Mouse (Mus musculus) splenic B cell, adult 2 months (primary cell): ENCODE measurements at regions not wholly inside any gene's neighbourhood (a gene's known extent, or its start where the extent isn't known, plus 50 kb on each side); places are given as distances from the start of the nearest gene placed in this dataset.

Experiments
- DNase-seq: peaks from one replicate; pipeline ENCODE4 v3.0.0-alpha.2; 2011; ENCODE audit warnings: low read depth, low spot score
- H3K27me3 ChIP-seq: 2 replicates; pipeline ENCODE4 v1.6.1; 2012; ENCODE audit warnings: mild to moderate bottlenecking, low read length, moderate library complexity, mixed read lengths; ENCODE audit not compliant: control insufficient read depth, poor library complexity, insufficient read depth, severe bottlenecking
- H3K36me3 ChIP-seq: 2 replicates; pipeline ENCODE4 v1.6.1; 2012; ENCODE audit warnings: mild to moderate bottlenecking, low read length, moderate library complexity, mixed read lengths; ENCODE audit not compliant: control insufficient read depth, poor library complexity, insufficient read depth, severe bottlenecking

DNA sequence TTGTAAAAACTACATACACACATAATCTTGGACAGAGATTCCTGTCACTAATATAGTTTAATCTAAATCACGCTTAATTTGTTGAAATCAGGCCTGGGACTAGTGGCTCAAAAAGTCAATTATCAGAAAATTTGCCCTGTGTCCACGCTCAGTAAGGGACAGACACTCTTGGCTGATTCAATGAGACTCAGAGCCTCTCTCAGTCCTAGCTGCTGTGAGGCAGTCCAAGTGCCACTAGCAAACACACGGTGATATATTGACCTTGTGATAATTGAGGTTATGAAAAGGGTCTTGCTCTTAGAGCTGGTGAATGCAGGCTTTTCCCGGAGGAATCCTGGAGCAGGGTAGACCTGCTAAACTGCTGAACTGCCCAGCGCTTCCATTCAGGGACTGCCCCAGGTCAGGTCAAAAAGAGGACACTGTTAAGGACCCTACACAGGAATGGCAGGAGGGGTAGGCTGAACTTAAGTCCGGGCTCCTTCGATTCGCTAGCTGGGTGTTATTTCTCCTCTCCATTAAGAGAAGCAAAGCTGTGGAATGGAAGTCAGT is 1521.9 kb upstream of the Slc10a2 start:
- Histone ChIP-seq H3K27me3 (no peaks in the 10 kb centered on the region), H3K36me3 (no peaks in the 10 kb centered on the region)
- DNase-seq, result no peak

DNA sequence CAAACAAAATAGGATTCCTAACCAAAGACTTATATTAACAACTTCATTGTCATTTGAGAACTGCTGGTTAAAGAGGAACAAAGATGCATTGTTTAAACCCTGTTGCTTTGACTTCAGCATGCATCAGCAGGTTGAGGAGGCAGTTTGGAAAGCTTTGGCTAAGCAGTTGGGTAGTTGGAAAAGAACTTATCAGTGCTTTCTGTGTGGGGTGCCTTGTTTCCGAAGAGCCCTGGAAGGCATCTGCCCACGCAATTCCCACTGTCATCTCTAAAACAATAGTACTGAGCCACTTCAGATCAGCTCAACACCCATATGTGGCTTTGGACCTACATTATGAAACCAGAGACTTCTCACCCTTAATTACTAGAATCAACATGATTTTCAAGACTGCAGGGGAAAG is 1503.7 kb upstream of the Slc10a2 start:
- no peak for DNase-seq
- no peaks in the 10 kb centered on the region for H3K36me3 ChIP-seq
- H3K27me3 ChIP-seq, result no peaks in the 10 kb centered on the region

DNA sequence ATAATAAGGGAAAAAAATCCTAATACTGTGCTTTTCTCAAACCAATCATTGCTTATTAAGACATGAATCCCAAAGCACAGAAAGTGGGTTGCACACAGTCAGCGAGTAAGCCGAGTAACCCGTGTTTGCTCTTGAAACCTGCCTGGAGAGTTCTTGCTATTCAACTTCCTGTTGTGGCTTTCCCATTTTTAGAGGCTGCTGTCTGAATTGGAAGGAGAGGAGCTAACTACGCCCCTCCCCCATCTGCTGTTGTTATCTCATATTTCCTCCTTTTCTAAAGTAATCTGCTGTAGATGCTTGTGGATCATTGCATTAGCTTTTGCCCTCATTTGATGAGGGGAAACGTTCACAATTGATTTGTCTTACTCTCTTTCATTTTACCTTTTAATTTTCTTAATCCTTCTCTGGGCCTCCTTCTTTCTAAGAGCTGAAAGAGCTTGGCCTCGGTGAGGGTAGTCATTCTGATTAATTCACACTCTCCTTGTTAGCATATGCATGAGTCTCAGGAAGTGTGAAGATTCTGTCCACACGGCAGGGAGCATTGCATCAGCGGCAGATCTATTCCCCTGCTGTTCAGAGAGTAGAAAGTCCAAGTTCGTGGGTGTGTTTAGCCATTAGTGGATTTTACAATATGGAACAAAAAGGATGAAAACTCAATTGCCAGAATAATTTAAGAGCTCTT is 1501.8 kb upstream of the Slc10a2 start:
- no peak for DNase-seq
- Histone ChIP-seq H3K27me3 (no peaks in the 10 kb centered on the region), H3K36me3 (no peaks in the 10 kb centered on the region)

DNA sequence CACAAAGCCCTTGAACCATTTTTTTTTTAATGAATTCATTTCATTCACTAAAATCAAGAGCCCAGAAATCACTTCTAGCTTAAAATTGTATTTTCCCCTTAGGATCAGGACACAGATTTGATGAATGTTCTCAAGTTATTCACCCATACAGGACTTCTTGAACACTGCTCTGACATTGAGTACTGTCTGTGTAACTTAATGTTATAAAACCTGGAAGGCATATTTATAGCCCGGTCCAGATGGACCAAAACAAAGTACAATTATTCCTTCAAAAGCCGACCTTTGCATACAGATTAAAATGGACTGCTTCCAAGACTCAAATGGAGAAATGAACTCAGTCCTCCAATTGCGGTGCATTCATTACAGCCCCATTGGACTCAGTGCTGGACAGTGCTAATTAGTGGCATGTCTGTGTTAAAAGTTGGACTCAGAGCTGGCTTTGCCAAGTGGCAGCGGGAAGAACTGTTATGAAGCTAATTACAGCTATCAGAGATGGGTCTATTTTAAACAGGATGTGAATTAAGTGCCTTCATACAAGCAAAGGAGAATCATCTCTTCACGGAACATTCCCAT is 1499.2 kb upstream of the Slc10a2 start:
- Histone ChIP-seq H3K27me3 (no peaks in the 10 kb centered on the region), H3K36me3 (no peaks in the 10 kb centered on the region)
- DNase-seq, result no peak

DNA sequence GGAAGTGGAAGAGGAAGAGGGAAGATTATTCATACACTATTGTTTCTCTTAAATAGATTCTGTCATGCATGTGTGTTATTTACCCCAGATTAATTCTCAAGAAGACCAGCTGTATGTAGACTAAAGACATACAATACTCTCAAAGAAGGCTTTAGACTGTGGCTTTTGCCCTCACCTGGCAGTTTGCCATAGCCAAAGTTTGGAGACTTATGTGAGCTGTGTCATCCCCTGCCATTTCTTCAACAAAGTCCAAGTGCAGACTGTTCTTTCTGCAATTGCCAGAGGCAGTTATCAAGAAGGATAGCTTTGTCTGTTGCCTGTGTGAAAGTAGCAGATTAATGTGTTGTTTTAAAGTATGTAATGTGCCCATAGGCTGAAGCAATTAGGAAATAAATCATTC is 1485.0 kb upstream of the Slc10a2 start:
- Histone ChIP-seq H3K36me3 (no peaks in the 10 kb centered on the region), H3K27me3 (no peaks in the 10 kb centered on the region; the same call in 1 of the 2 replicates)
- peak; percentile 13 for DNase-seq

DNA sequence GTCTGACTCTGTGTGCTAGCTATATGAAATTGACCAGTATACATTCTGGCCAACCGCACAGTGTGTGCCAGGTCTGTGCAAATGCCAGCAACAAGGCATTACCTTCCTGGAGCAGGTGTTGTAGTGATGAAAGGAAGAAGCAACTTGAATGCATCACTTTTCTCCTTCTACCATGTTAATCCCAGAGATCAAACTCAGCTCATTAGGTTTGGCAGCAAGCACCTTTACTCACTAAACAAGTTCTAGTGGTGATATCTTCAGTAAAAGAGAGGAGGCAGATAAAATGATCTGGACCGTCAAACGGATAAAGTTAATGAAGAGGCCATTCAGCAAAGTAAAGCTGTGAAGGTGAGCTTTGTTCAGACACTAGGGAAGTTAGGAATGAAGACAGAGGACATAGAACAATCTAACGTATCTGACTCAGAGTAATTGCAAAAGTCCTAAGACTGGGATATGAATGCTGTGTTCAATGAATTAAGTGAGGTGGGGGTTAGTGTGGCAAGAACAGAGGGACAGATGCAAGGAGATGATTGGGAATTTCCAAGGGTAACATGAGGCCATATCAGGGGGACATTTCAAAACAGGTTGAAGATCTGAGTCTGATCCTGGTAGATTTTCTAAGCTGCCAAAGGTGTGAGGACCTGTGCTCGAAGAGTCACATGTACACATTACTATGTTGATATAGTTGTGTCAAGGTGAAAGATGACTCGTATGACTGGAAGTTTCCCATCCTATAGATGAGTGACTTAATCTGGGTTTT is 1478.4 kb upstream of the Slc10a2 start:
- DNase-seq, result no peak
- H3K36me3 ChIP-seq, result no peaks in the 10 kb centered on the region
- H3K27me3 ChIP-seq, result no peaks in the 10 kb centered on the region; the same call in 1 of the 2 replicates

- no peaks in the 10 kb centered on the region for H3K36me3 ChIP-seq
- no peak for DNase-seq
- no peaks in the 10 kb centered on the region; the same call in 1 of the 2 replicates for H3K27me3 ChIP-seq
Observed at GRCm38 (mm10) chr8:6582732-6583131, 1477.6 kb upstream of the Slc10a2 start.

- DNase-seq, result no peak
- H3K27me3 ChIP-seq, result no peaks in the 10 kb centered on the region
- no peaks in the 10 kb centered on the region for H3K36me3 ChIP-seq
Observed at GRCm38 (mm10) chr8:6577868-6578634, 1472.9 kb upstream of the Slc10a2 start.

- DNase-seq, result no peak
- Histone ChIP-seq H3K36me3 (no peaks in the 10 kb centered on the region), H3K27me3 (no peaks in the 10 kb centered on the region)
Observed at GRCm38 (mm10) chr8:6575241-6575640, 1470.1 kb upstream of the Slc10a2 start.

GRCm38 (mm10) chr8:6573492-6573891 is 1468.3 kb upstream of the Slc10a2 start:
- no peak for DNase-seq
- Histone ChIP-seq H3K27me3 (no peaks in the 10 kb centered on the region), H3K36me3 (no peaks in the 10 kb centered on the region)

- DNase-seq, result peak; percentile 77
- no peaks in the 10 kb centered on the region for H3K27me3 ChIP-seq
- no peaks in the 10 kb centered on the region for H3K36me3 ChIP-seq
Observed at GRCm38 (mm10) chr8:6572066-6572665, 1467.0 kb upstream of the Slc10a2 start.

GRCm38 (mm10) chr8:6550965-6551364 is 1445.8 kb upstream of the Slc10a2 start:
- no peak for DNase-seq
- H3K36me3 ChIP-seq, result no peaks in the 10 kb centered on the region

DNA sequence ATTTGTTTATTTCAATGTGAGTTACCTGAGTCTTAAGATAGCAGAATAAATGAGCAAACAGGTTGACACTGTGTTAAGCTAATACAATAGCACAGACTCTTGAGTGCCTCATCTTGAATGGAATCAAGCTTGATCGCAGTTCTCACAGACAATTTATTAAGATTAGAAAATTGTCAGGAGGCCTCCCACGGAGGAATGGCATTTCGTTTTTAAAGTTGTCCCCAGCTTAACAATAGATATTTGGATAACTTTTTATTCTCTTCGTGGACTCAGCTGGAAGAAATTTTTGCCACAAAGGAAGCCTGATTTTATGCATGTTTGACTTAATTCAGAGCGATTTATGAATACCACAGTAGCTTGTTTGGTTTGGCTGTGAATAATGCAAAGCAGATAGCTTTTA is 1422.0 kb upstream of the Slc10a2 start:
- H3K27me3 ChIP-seq, result no peaks in the 10 kb centered on the region
- DNase-seq, result no peak
- no peaks in the 10 kb centered on the region for H3K36me3 ChIP-seq

More at GRCm38 (mm10) chr8:6550965-6551364, 1445.8 kb upstream of the Slc10a2 start:
- H3K27me3 ChIP-seq, result no peaks in the 10 kb centered on the region
